Mouse (Mus musculus) small intestine, adult 2 months (tissue): ENCODE measurements around the gene Cdh5.

Experiments used
- CTCF ChIP-seq: fragments of 200-500 bp; IDR thresholded peaks from 2 replicates; pipeline ENCODE4 v1.5.1; 2012; ENCODE audit warnings: low read depth, mild to moderate bottlenecking, control low read depth, inconsistent platforms, low read length, moderate library complexity, mixed read lengths; ENCODE audit not compliant: insufficient replicate concordance, insufficient read length; ENCODE audit errors: extremely low read depth
- POLR2A ChIP-seq: fragments of 200-500 bp; IDR thresholded peaks from 2 replicates; pipeline ENCODE4 v1.6.1; 2012; ENCODE audit warnings: low read depth, mild to moderate bottlenecking, control low read depth, inconsistent platforms, low read length, moderate library complexity

GRCm38 (mm10) chr8:104131414-104131975 is 30.1 kb downstream of the Cdh5 start:
- TF ChIP-seq CTCF (no peak), POLR2A (no peak)
